Mouse (Mus musculus) thymus, postnatal 14 days (tissue): Measurements from ENCODE around the gene Pml.
"Not testable (repeated sequence)": the region's sequence is repeated elsewhere in the genome, so short reads cannot be mapped to it uniquely, and the experiment has no call there.

ENCODE experiments used
- DNase-seq: peaks from one replicate; pipeline ENCODE4 v3.0.0; 2021

Pml gene

DNA sequence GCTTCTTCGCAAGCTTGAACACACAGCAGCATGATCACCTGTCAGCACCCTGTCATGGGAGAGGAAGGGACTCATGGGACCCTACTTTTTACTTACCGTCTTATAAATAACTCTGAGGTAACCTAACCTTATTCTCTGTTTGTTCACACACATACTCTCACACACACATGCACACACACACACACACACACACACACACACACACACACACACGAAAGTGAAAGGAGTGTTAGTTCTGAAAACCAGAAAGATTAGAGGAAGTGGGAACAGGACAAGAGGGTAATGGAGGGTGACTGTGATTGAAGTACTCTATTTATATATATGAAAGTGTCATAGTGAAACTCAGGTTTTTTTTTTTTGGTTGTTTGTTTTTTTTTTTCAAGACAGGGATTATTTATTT lies 21.5 kb upstream of the Pml start:
- DNase-seq: no peak

DNA sequence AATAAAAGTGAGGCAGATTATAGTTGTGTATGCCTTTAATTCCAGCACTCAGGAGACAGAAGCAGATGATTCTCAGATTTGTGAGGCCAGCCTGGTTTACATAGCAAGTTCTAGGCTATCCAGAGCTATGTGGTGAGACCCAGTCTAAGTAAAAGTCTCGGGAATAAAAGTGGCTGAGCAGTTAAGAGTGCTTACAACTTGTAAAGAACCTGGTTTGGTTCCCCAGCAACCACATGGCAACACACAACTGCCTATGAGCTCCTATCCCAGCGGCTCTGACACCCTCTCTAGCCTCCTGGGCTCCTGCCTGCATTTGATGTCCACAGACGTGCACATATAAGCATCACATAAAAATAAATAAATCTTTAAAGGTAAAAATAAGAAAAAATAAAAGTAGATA lies 20.5 kb upstream of the Pml start:
- DNase-seq: no peak

DNA sequence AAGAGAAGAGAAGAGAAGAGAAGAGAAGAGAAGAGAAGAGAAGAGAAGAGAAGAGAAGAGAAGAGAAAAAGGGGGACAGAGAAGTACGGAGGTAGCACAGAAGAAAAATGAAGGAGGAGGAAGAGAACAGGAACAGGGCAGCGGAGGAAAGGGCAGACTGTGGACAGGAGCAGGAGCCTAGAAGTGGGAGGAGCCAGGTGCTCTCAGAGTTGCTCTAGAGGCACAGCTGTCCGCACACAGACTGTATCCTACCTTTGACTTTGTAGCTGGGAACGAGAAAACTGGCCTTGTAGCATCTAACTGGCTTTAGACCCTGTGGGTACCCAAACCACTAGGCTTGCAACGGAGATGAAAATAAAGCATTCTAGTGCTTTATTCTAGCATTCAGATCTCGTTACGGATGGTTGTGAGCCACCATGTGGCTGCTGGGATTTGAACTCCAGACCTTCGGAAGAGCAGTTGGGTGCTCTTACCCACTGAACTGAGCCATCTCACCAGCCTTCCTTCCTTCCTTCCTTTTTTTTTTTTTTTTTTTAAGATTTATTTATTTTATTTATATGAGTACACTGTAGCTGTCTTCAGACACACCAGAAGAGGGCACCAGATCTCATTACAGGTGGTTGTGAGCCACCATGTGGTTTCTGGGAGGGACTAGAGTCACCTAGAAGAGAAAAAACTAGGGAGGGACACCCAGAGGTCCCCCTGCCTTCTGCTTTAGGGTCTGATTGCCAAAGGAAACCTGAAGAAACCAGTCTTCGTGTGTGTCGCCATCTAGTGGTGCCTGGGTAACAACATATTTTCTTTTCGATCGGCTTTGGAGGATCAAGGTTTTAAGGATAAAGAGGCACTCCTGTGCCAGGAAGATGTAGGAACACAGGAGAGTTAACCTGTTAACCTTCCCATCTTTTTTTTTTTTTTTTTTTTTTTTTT lies 19.1 kb upstream of the Pml start:
- DNase-seq: peak; percentile 77

DNA sequence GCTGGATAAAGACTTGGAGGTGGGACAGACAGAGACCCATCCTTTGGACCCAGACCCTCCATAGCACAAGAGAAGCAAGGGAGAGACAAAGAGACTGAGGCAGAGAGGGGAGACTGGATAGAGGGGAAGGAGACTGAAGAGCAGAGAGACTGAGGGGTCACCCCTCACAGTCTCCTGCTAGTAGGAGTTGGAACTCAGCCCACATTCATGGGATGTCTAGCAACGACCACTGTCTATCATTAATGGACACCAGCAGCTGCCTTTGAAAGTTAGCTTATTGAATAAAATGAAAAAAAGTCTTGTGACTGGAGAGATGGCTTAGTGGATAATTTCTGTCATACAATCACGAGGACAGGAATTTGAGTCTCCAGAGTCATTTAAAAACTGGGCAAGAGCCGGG lies 17.5 kb upstream of the Pml start:
- no peak for DNase-seq

DNA sequence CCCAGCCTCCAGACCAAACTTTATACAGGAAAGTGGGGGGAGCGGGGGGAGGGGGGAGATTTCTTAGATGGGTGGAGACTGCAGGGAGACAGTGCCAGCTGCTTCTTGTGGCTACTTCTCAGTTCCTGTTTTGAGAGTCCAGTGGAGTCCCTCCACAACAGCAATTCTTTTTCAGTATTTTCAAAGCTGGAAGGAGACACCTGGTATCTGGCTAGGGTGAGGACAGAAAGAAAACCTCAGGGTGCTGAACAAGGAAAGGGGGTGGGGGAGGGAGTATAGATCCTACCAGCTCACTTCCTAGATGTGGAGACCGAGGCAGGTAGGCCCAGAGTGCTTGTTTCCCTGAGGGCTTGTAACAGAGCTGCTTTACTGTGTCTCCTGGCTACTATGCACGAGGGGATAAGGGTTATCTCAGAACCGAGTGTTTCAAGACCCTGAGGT lies 17.0 kb upstream of the Pml start:
- DNase-seq: no peak

DNA sequence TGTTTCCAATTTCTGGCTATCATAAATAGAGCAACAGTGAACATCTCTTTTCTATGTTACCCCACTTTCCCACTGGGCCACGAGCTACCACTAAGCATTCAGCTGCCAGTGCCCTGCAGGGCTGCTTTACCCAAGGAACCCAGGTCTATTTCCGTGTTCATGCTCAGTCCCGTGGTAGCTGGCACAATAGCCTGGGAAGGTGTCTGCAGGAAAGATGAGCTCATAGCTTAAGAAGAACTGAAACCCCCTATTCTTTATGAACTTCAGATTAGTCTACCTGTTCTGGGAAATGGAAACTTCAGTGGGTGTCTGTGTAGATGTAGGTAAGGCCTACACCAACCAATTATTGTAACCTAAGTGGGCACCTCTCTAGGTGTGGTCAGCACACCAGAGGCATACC lies 15.8 kb upstream of the Pml start:
- no peak for DNase-seq

DNA sequence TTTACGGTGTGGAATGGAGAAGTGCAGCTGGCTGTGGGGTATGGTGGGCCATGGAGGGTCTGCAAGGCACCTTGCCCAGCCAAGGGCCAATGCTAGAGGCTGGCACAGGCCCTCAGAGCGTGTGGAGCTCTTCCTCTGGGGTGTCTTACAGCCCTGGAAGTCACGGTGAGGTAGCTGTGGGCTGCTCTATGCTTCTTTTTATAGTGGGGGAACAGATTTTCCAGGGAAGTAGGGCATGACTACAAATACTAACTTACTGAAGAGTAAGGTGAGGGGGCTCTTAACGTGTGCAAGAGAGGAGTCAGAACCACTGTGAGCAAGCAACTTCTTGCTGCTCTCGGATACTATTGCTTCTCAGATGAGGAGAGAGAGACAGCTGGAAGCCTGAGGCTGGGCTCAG lies 12.9 kb upstream of the Pml start:
- DNase-seq: no peak

DNA sequence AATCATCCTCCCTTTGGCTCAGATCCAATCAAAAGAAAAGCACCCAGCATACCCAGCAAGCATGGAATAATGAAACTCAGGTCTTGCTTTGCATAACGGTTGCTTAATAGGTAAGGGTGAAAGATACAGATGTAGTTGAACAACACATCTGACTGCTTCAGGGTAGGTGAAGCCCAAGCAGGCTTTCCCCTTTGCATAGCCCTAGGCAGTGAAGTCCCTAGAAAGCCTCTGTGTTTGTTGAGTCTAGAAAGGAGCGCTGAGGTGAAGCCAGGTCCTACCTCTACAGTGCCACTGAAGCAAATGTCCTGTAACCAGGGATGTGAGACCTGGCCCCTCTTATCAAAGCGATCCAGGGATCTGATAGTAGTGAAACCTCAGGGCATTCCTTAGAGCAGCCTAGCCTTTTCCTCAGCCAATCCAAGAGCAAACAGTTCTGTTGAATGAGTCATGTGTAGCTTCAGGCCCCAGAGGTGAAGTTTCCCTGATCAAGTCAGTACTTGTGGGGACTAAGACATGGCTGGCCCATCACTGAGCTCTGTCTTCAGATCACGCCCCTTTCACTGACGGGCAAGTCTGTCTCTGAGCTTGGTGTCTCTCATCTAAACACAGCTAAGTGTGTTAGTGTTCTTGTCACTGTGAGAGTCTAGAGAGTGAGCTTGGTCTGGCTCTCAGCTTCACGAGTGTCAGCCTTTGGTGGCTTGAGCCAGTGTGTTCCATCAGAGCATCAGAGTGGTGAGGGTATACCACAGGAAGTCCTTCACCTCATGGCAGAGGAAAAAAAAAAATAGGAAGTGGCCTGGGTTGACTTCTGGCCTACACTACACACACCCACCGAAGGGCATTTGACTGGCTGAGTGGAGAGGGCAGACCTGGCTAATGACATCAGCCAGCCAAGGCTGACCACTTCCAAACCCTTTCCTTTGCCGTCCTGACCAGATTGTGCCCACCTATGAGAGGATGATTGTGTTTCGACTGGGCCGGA lies 6.4 kb upstream of the Pml start:
- DNase-seq: no peak

DNA sequence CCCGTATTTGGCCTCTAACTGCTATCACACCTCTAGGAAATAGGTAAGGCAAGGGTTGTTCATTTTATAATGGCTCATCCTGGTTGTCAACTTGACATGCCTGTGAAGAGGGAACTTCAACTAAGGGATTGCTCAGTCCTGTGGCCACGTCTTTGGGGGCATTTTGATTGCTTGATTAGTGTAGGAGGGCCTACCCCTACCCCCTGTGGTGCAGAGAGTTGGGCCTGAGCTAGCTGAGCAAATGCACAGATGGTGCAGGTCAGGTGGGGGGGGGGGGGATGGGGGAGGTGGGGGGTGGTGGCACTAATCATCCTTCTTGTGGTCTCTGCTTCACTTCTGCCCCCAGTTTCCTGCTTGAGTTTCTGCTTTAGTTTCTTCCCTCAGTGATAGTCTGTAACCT lies 5.5 kb upstream of the Pml start:
- no peak for DNase-seq

DNA sequence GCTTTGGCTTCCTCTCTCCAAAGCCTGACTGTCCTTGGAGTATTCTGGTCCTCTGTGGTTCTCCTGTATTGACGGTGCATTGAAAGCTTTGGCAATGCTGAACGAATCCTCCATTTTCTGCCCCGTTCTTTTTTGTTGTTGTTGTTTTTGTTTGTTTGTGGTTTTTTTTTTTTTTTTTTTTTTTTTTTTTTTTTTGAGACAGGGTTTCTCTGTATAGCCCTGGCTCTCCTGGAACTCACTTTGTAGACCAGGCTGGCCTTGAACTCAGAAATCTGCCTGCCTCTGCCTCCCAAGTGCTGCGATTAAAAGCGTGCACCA lies 4.2 kb upstream of the Pml start:
- not testable (repeated sequence) for DNase-seq

DNA sequence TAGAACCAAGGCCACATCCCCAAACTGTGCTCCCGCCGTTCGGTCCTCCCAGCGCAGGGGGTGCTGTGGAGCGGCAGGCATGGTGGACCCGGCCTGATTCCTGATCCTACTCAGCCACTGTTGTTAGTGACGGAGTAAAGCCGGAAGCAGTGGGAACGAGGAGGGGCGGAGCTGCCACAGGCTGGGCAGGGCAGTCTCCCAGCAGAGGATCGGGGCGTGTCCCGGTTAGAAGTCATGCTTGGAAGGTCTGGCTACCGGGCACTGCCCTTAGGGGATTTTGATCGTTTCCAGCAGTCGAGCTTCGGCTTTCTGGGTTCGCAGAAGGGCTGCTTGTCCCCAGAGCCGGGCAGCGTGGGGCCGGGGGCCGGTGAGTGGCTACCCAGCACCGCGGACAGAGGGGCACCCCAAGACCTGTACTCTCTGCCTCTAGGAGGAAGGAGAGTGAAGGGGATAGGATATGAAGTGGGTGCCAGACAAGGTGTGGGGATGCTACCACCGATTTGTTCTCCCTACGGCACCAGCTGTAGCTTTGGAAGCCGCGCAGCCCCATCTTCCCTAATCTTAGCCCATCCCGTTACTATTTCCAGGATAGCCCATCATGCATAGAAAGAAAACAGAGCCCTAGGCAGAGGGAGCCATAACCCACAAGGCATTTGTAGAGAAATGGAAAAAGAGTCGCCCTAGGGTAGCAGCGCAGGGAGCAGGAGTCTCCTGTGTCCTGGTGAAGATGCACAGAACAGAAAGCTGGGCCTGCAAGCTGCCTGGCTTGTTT lies 3.6 kb upstream of the Pml start, which contains the start of gene Stoml1:
TSS of gene Stoml1 (plus strand) at position 132 of the 772 bp plus-strand sequence.
- peak; percentile 95 for DNase-seq

DNA sequence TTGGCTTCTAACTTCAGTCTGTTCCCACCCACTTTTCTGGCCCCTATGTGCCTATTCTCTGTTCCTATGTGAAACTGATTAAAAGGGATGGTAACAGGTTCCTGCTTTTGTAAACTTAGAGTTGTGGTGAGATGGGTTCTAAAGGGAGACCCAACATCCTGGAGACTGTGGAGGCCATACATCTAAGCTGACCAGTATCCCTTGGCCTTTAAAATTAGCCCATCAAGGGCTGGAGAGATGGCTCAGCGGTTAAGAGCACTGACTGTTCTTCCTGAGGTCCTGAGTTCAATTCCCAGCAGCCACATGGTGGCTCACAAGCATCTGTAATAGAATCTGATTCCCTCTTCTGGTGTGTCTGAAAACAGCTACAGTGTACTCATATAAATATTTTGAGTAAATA lies 1.1 kb upstream of the Pml start:
- not testable (repeated sequence) for DNase-seq

DNA sequence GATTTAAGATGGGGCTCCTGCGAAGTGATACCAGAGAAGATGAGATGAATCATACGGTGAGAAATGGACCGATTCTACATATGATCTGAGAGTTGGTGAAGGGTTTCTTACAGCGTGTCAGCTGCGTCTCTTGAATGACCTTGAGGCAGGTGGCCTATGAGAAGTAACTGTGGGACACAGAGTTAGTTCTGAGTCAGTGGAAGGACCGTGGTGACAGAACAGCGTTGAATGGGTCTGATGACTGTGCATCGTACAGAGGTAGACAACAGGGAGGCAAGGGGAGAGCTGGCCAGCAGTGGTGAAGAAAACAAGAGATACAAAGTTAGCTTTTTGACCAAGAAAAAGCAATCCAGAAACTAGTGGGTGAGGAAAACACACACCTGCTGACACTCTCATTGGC lies 736 bp upstream of the Pml start:
- DNase-seq: no peak

DNA sequence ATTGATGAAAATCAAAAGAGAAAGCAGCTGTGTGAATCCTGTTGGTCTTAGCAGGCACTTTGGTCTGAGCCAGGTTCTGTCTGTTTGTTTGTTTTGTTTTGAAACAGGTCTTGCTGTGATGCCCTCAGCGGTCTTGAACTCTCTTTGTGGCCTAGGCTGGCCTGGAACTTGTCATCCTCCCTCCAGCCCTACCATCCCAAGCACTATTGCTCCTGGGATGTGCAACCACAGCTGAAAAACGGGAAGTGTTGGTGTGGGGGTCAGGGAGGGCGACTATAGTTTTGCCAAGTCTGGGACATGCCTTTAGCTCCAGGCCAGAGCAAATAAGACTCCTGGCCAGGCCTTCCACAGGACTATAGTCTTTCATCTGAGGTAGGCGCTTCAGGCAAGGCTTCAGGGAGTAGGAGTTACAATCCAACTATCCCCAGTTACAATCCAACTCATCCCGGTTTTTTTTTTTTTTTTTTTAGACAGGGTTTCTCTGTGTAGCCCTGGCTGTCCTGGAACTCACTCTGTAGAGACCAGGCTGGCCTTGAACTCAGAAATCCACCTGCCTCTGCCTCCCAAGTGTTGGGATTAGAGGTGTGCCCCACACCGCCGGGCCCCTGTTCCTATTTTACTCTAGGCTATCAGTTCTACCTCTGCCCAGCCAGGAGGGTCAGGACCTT lies 706 bp downstream of the Pml start:
- no peak for DNase-seq

DNA sequence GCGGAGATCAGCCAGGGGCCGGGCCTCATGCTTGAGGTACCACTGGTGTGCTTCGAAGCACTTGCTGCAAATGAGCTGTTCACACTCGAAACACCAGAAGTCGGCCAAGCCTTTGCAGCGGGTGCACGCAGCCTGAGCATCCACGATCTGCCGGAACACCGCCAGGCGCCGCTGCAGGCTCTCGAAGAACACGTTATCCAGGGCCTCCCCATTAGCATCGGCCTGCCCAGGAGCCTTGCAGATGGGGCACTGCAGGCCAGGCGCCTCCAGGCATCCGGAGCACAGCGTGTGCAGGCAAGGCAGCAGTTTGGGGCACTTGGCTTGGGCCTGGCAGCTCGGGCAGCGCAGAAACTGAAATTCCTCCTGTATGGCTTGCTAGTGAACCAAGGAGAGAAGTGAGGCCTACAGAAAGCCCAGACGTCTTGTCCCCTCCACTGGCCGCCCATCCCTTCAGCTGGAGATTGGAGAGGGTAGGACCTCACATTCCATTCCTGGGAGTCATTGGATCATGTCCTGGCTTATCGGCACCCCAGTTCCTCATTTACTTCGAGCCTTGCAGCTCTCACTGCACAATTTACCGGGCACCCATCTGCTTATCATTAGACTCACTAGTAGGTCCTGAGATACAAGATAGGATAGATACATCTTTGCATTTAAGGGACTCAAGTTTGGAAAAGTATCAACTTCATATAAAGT lies 2.4 kb downstream of the Pml start:
- DNase-seq: peak; percentile 88

DNA sequence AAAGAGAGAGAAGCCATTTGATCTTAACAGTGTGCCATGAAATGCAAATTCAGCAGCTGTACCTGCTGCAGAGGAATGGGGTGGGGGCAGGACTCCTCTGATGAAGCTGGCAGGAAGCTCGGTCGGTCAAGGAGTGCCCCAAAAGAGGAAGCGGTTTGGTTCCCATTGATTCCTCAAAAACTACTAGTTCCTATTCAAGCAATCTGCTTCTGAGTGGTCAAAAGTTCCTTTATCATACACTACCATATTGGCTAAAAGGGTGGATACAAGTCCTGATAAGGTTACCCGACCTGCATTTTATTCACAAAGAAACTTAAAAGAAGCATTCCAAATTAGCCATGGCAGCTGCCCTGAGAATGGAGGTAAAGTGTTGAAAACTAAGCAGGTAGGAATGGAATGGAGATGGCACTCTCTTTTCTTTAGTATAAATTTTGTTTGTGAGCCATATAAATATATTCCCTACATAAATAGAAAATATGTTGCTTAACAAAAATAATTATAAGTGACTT lies 3.4 kb downstream of the Pml start:
- DNase-seq: no peak

DNA sequence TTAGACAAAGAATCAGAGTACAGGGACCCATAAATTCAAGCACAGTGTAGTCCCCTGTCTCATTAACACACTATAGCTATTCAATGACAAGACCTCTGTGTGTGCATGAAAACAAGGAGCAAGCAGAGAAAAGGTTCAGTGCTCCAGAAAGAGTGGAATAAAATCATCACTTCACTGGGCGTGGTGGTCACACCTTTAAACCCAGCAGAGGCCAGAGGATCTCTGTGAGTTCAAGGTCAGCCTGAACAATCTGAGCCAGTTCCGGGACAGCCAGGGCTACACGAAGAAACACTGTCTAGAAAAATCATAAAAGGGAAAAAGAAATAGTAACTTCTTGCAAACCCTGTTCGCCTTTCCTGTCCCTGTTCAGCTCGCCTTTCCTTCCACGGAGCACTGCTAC lies 5.9 kb downstream of the Pml start:
- no peak for DNase-seq

DNA sequence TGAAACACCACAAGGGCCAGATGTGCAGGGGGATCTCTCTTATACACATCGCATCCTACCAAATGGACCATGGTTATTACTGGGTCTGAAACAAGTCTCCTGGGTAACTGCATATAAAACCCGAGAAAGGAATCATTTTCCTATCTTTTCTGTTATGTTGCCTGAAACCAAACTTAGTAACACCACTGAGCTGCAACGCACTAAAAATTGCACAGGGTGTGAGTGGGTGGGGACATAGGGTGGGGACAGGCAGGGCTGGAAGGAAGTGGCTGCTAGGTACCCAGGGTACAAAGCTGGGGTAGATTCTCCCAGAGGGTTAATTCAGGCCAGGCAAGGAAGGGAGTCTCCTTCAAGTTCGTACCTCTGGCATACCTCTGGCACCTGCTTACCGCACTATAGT lies 6.9 kb downstream of the Pml start:
- DNase-seq: no peak

DNA sequence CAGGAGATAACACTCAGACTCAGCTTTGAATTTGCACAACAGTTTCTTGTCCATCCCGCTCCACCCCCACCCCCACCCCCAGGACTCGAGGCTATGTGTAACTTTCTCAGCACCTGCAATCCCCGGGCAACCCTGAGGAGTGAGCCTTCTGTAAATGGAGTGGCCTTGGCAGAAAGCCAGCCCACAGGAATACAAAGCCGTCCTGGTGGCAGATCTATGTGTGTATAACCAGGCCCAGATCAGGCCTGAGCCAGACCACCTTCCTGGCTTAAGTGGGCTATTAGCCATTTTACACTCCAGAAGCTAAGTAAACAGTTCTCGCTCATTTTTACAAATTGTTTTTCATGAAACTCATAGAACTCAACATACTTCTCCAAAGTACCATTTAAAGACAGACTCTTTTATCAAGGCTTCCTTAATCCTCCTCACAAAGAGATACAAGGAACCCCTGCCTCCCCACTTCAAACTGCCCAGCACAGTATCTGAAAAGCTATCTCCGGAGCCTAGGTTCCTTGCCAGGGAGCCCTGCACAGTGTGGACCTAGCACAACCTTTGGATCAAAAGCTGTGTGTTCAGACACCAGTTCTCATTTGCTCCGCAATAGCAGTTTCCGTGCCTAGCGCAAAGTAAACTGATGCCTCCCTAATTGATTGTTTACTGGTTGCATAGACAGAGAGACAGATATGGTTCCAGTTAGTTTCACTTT lies 7.7 kb downstream of the Pml start:
- no peak for DNase-seq

DNA sequence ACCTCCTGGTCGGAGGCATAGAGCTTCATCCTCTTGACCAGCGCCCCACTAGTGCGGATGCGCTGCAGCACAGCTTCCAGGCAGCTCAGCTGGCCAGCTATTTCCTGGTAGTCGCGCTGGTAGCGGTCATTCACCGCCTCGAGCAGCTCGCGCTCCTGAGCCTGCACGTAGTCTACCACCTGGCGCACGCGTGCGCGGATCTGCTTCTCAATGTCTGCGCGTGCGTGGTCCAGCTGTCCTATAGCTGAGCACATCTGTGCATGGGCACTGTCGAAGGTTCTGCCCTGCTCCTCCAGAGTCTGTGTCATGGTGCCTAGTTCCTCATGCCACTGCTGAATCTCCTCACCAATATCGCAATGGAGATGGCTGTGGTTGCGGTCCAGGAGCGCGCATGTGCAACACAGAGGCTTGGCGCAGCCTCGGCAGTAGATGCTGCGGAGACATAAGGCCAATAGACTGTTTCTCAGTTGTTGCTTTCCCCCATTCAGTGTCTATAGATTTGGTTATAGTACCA lies 15.0 kb downstream of the Pml start:
- DNase-seq: no peak

DNA sequence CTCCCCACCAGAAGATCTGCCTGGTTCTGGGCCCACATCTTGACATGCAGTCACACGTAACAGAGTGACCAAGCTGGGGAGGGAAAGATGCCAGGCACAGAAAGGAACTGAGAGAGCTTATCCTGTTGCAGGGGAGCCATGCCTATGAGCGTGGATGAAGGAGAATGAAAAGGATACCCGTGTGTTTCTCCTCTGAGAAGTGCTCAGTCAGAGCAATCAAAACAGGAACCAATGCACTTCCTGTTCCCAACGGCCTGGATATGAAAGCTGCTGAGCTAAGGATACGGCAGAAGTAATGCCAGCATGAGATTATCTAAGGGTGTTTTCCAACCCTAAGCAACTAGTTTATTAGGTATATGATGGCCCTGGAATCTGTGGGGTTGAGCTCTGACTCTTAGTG lies 17.2 kb downstream of the Pml start:
- no peak for DNase-seq
